Comparison of ENCODE assay signal across 8 mouse cellular contexts in genomic region chr17:80772545-80773453, GRCm38 (mm10). TPM values are rescaled to one million over a fixed set of nuclear protein-coding genes. Genes with fewer than 3 reads are reported as not detected.
DNase-seq lines count a peak whose midpoint lies in the region; ATAC-seq and TF ChIP-seq lines count a peak whose summit lies in the region.

No protein-coding gene starts in this region.

- H3K4me2 ChIP-seq in liver, postnatal 0 days (ENCODE audit: low read depth, low read length) = no peak overlapping the region
- peak overlapping the region; percentile 23; the same call in 1 of the 2 replicates for H3K4me2 ChIP-seq in stomach, embryonic 14.5 days (replicated peaks; ENCODE audit: low read depth, low read length)
- H3K4me2 ChIP-seq in liver, embryonic 12.5 days = no peak overlapping the region

- TF ChIP-seq EP300 in liver, postnatal 0 days (IDR thresholded peaks at IDR 0.05; ENCODE audit: low read depth) = no peak

- H3K79me2 ChIP-seq in liver, adult 2 months (ENCODE audit: control insufficient read depth, insufficient read depth, low read length) = no peaks in the 10 kb centered on the region

- no peak for TF ChIP-seq POLR2A in liver, adult 2 months (IDR thresholded peaks at IDR 0.05; ENCODE audit: extremely low read depth, insufficient read depth, low read length)
- TF ChIP-seq POLR2A in cerebellum, adult 2 months (IDR thresholded peaks at IDR 0.05; ENCODE audit: borderline replicate concordance, insufficient read depth, low read length) = no peak

- H3K4me1 ChIP-seq in liver, adult 2 months (ENCODE audit: control insufficient read depth, insufficient read depth, low read length) = peaks cover 8% of the 10 kb centered on the region
- H3K4me1 ChIP-seq in liver, postnatal 0 days (ENCODE audit: insufficient read depth) = no peaks in the 10 kb centered on the region
- peaks cover 10% of the 10 kb centered on the region; the same call in 1 of the 2 replicates for H3K4me1 ChIP-seq in stomach, embryonic 14.5 days (ENCODE audit: control insufficient read depth, insufficient read depth, low read length)
- no peaks in the 10 kb centered on the region for H3K4me1 ChIP-seq in cerebellum, adult 2 months (ENCODE audit: control insufficient read depth, insufficient read depth, low read length)
- no peaks in the 10 kb centered on the region for H3K4me1 ChIP-seq in liver, embryonic 12.5 days

- no peak overlapping the region for H3K9ac ChIP-seq in liver, adult 2 months (ENCODE audit: low read depth, low read length)
- H3K9ac ChIP-seq in liver, postnatal 0 days (replicated peaks) = no peak overlapping the region
- no peak overlapping the region for H3K9ac ChIP-seq in stomach, embryonic 14.5 days (replicated peaks; ENCODE audit: low read depth, low read length)
- no peak overlapping the region for H3K9ac ChIP-seq in liver, embryonic 12.5 days

- TF ChIP-seq CTCF in liver, adult 2 months (IDR thresholded peaks at IDR 0.05; ENCODE audit: low read depth, low read length) = no peak
- no peak for TF ChIP-seq CTCF in liver, postnatal 0 days (IDR thresholded peaks at IDR 0.05; ENCODE audit: low read depth)
- no peak for TF ChIP-seq CTCF in cerebellum, adult 2 months (IDR thresholded peaks at IDR 0.05; ENCODE audit: borderline replicate concordance, insufficient read depth, low read depth, low read length)

- no peaks in the 10 kb centered on the region for H3K27me3 ChIP-seq in liver, adult 2 months (ENCODE audit: control insufficient read depth, insufficient read depth, low read length)
- no peaks in the 10 kb centered on the region for H3K27me3 ChIP-seq in liver, postnatal 0 days (ENCODE audit: insufficient read depth, low read length)
- no peaks in the 10 kb centered on the region for H3K27me3 ChIP-seq in stomach, embryonic 14.5 days (ENCODE audit: control insufficient read depth, insufficient read depth, low read length)
- H3K27me3 ChIP-seq in cerebellum, adult 2 months (ENCODE audit: control insufficient read depth, insufficient read depth, low read length) = no peaks in the 10 kb centered on the region
- no peaks in the 10 kb centered on the region for H3K27me3 ChIP-seq in liver, embryonic 12.5 days (replicated peaks)

- no peak overlapping the region for H3K4me3 ChIP-seq in liver, adult 2 months (ENCODE audit: insufficient read depth, low read depth, low read length)
- no peak overlapping the region for H3K4me3 ChIP-seq in liver, postnatal 0 days (ENCODE audit: low read depth, low read length)
- H3K4me3 ChIP-seq in stomach, embryonic 14.5 days (ENCODE audit: low read depth, low read length) = 0 out of 2 replicates have a peak overlapping the region, but pooled peaks have one; percentile 6
- no peak overlapping the region for H3K4me3 ChIP-seq in cerebellum, adult 2 months (replicated peaks; ENCODE audit: insufficient read depth, low read depth, low read length)
- H3K4me3 ChIP-seq in liver, embryonic 12.5 days = no peak overlapping the region

- WGBS in liver, adult 2 months = 80% methylated on average over 14 of the region's 14 CpGs
- WGBS in liver, postnatal 0 days (ENCODE audit: insufficient replicate concordance) = 50% methylated on average over 14 of the region's 14 CpGs
- 21% methylated on average over 14 of the region's 14 CpGs for WGBS in stomach, embryonic 14.5 days
- 85% methylated on average over 14 of the region's 14 CpGs for WGBS in cerebellum, adult 2 months
- WGBS in liver, embryonic 12.5 days (ENCODE audit: insufficient replicate concordance) = 63% methylated on average over 14 of the region's 14 CpGs

- H3K27ac ChIP-seq in liver, adult 2 months (replicated peaks; ENCODE audit: insufficient read depth, low read depth, low read length) = no peak overlapping the region; the same call in 1 of the 2 replicates
- no peak overlapping the region for H3K27ac ChIP-seq in liver, postnatal 0 days (ENCODE audit: low read depth)
- peak overlapping the region; percentile 59; the same call in 1 of the 2 replicates for H3K27ac ChIP-seq in stomach, embryonic 14.5 days (ENCODE audit: low read length)
- no peak overlapping the region for H3K27ac ChIP-seq in cerebellum, adult 2 months (ENCODE audit: insufficient read depth, low read length)
- no peak overlapping the region for H3K27ac ChIP-seq in liver, embryonic 12.5 days

- H3K36me3 ChIP-seq in liver, adult 2 months (ENCODE audit: control insufficient read depth, insufficient read depth, low read length) = no peaks in the 10 kb centered on the region
- no peaks in the 10 kb centered on the region for H3K36me3 ChIP-seq in liver, postnatal 0 days (replicated peaks; ENCODE audit: insufficient read depth, low read length)
- H3K36me3 ChIP-seq in stomach, embryonic 14.5 days (ENCODE audit: control insufficient read depth, insufficient read depth, low read length) = no peaks in the 10 kb centered on the region
- no peaks in the 10 kb centered on the region for H3K36me3 ChIP-seq in liver, embryonic 12.5 days

- DNase-seq in liver, adult 2 months (ENCODE audit: extremely low read depth, low read depth, low spot score) = peak; percentile 18
- no peak for DNase-seq in liver, postnatal 0 days
- DNase-seq in NIH3T3 (ENCODE audit: low read depth) = peak; percentile 80
- DNase-seq in induced T-regulatory cell, adult 2 months (ENCODE audit: low read depth) = peak; percentile 69
- DNase-seq in cerebellum, adult 2 months = no peak

- H3K9me3 ChIP-seq in liver, postnatal 0 days (ENCODE audit: low read length) = peaks cover 5% of the 10 kb centered on the region; the same call in 1 of the 2 replicates
- H3K9me3 ChIP-seq in stomach, embryonic 14.5 days (ENCODE audit: control insufficient read depth, low read depth, low read length) = no peaks in the 10 kb centered on the region
- no peaks in the 10 kb centered on the region for H3K9me3 ChIP-seq in liver, embryonic 12.5 days (replicated peaks)

- no peak for ATAC-seq in liver, postnatal 0 days
- peak; percentile 56; the same call in 1 of the 2 replicates for ATAC-seq in stomach, embryonic 14.5 days (ENCODE audit: insufficient number of reproducible peaks, insufficient read depth, low FRiP score, low read depth)
- ATAC-seq in liver, embryonic 12.5 days = no peak
- ATAC-seq in megakaryocyte-erythroid progenitor cell, adult 5-6 weeks (replicated peaks; ENCODE audit: low FRiP score, low TSS enrichment, poor library complexity, severe bottlenecking) = no peak; the same call in none of the 2 replicates

RNA-seq across cellular contexts. Expression of gene Map4k3, which starts 44.5 kb away (rescaled TPM):
- total RNA-seq in liver, adult 2 months (2014; rRNA removed) = 22.9 and 23.6 TPM in 2 replicates
- polyA plus RNA-seq in liver, adult 2 months (2012; rRNA removed) = 5.6 and 5.7 TPM in 2 replicates
- 5.5 and 5.9 TPM in 2 replicates for polyA plus RNA-seq in liver, postnatal 0 days (2015; fragmentation: Nextera tagmentation; extraction: Ambion mirVana)
- polyA plus RNA-seq in stomach, embryonic 14.5 days (2014; fragmentation: Nextera tagmentation; extraction: Ambion mirVana) = 39.5 and 42.5 TPM in 2 replicates
- polyA plus RNA-seq in cerebellum, adult 2 months (2012; rRNA removed) = 45.3 and 48.9 TPM in 2 replicates
- 5.8 and 6.3 TPM in 2 replicates for polyA plus RNA-seq in liver, embryonic 12.5 days (2016; fragmentation: Nextera tagmentation; extraction: Ambion mirVana)
- 2.2 and 3.3 TPM in 2 replicates for total RNA-seq in megakaryocyte-erythroid progenitor cell, adult 5-6 weeks (2014; fragmentation: Nextera tagmentation)
- total RNA-seq in megakaryocyte-erythroid progenitor cell, adult 5-6 weeks (2017) = 1.6 and 3.7 TPM in 2 replicates

Comparison
In these comparisons a context has a peak if more than half of its experiments do, and no peak if none do; other contexts are left out.
1. DNase-seq: peak in liver, adult 2 months (single experiment), NIH3T3 (single experiment) and induced T-regulatory cell, adult 2 months (single experiment); none in liver, postnatal 0 days (single experiment) and cerebellum, adult 2 months (0 of 2).